Mouse (Mus musculus): ENCODE measurements around the gene Prkra.

DNA sequence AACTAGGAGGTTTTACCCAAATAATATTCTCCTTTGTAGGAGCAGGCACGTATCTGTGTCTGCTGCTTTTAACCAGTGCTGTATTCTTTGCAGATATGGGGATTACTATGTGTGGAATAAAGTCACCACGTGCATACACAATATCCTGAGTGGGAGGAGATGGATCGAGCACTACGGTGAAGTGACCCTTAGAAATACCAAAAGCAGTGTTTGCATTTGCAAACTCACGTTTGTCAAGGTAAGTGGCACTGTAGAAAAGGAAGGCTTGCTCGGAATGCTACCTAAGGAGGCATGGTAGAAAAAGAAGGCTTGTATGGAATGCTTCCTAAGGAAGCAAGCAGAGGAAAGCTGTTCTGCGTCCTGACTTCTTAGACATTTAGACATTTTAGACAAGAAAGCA lies 57.6 kb downstream of the Prkra start:
- TF ChIP-seq POLR2A (IDR thresholded peaks at IDR 0.05; ENCODE audit: low read depth, low read length) = no peak
- no peak for TF ChIP-seq CTCF (IDR thresholded peaks at IDR 0.05; ENCODE audit: extremely low read depth, insufficient read length, insufficient replicate concordance, low read depth, low read length)

Measured in small intestine, adult 2 months (tissue).